Mouse (Mus musculus) midbrain, embryonic 14.5 days (tissue): ENCODE measurements around the gene Jsrp1. TPM values are rescaled to one million over a fixed set of nuclear protein-coding genes. Genes with fewer than 3 reads are reported as not detected.

Source experiments
- ATAC-seq: fragments of 200-750 bp; cut with Nextera tagmentation; 2 replicates; pipeline ENCODE4 v1.8.0; 2017; ENCODE audit warnings: moderate number of reproducible peaks, moderate library complexity; ENCODE audit not compliant: low FRiP score, low TSS enrichment
- DNase-seq: peaks from one replicate; pipeline ENCODE4 v3.0.0-alpha.2; 2015
- H3K27ac ChIP-seq: fragments of 300-500 bp; sonication (generic); replicated peaks from 2 replicates; pipeline ENCODE4 v1.5.1; 2014; ENCODE audit warnings: mild to moderate bottlenecking, low read depth, low read length, moderate library complexity
- H3K27me3 ChIP-seq: fragments of 300-500 bp; sonication (generic); 2 replicates; pipeline ENCODE4 v1.6.1; 2014; ENCODE audit warnings: low read length, control low read depth, mixed read lengths; ENCODE audit not compliant: control insufficient read depth, insufficient read depth
- H3K36me3 ChIP-seq: fragments of 300-500 bp; sonication (generic); 2 replicates; pipeline ENCODE4 v1.6.1; 2014; ENCODE audit warnings: low read length, control low read depth; ENCODE audit not compliant: control insufficient read depth, insufficient read depth
- H3K4me1 ChIP-seq: fragments of 300-500 bp; sonication (generic); 2 replicates; pipeline ENCODE4 v1.6.1; 2014; ENCODE audit warnings: mild to moderate bottlenecking, antibody characterized with exemption, low read length, control low read depth; ENCODE audit not compliant: control insufficient read depth, insufficient read depth
- H3K4me2 ChIP-seq: fragments of 300-500 bp; sonication (generic); 2 replicates; pipeline ENCODE4 v1.6.1; 2014; ENCODE audit warnings: mild to moderate bottlenecking, low read length, moderate library complexity
- H3K4me3 ChIP-seq: fragments of 300-500 bp; sonication (generic); replicated peaks from 2 replicates; pipeline ENCODE4 v1.5.1; 2014; ENCODE audit warnings: low read depth, low read length
- H3K9ac ChIP-seq: fragments of 300-500 bp; sonication (generic); replicated peaks from 2 replicates; pipeline ENCODE4 v1.6.1; 2014; ENCODE audit warnings: mild to moderate bottlenecking, low read length, moderate library complexity
- H3K9me3 ChIP-seq: fragments of 300-500 bp; sonication (generic); 2 replicates; pipeline ENCODE4 v1.6.1; 2016; ENCODE audit warnings: low read length, control low read depth, mixed read lengths; ENCODE audit not compliant: control insufficient read depth
- WGBS: fragments of 180-500 bp; shearing (Covaris S2); extraction: QIAGEN DNeasy Blood & Tissue Kit; methylation state at CpG from one replicate; pipeline ENCODE4 v1.1.7; 2014; 5-methylcytosine and 5-hydroxymethylcytosine counted together
- polyA plus RNA-seq: library from polyadenylated mRNA; unstranded; fragments of >200 nt; fragmentation: Nextera tagmentation; extraction: Ambion mirVana; gene quantifications from 2 replicates; pipeline ENCODE4 v1.2.1, GENCODE M21; 2014

Jsrp1 gene
- polyA plus RNA-seq, 1 experiment from 2014 or later, result 0.30 TPM

GRCm38 (mm10) chr10:80802996-80803395 is 10.3 kb downstream of the Jsrp1 start:
- H3K9me3 ChIP-seq, result no peaks in the 10 kb centered on the region
- peaks cover 54% of the 10 kb centered on the region for H3K36me3 ChIP-seq
- no peak overlapping the region for H3K4me2 ChIP-seq
- no peak for ATAC-seq
- no peak overlapping the region for H3K27ac ChIP-seq
- no peak overlapping the region for H3K9ac ChIP-seq
- 82% methylated on average over 3 of the region's 3 CpGs for WGBS
- no peak for DNase-seq
- H3K27me3 ChIP-seq, result no peaks in the 10 kb centered on the region
- H3K4me1 ChIP-seq, result peaks cover 26% of the 10 kb centered on the region
- H3K4me3 ChIP-seq, result no peak overlapping the region

DNA sequence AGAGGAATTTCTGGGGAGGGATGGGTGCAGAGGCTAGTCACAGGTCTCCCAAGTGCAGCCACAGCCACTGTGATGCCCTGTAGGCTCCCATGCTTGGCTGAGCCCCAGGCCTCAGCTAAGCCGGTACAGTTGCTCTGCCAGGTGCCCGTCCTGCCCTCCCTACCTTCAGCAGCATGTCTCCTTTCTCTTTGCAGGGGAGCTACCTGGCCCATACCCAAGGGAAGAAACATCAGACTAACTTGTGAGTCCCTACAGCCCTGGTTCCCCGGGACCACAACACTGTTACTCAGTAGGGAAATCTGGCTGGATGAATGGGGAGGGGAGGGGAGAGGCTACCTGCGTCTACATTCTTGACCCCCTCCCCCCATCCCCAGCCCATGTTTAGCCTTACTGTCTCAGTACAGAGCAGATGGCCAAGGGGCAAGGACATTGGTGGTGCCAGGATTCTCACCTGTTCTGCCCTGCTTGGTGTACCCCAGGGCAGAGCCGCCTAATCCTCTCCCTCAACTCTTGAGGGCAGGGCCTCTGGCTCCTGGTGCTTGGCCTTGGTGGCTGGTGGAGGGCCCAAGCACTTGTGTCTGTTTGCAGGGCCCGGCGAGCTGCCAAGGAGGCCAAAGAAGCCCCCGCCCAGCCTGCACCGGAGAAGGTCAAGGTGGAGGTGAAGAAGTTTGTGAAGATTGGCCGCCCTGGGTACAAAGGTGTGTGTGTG is 10.9 kb downstream of the Jsrp1 start:
- H3K36me3 ChIP-seq, result peaks cover 54% of the 10 kb centered on the region
- no peak overlapping the region for H3K4me3 ChIP-seq
- H3K4me1 ChIP-seq, result peaks cover 22% of the 10 kb centered on the region
- H3K4me2 ChIP-seq, result no peak overlapping the region
- DNase-seq (no peak), ATAC-seq (no peak)
- H3K27ac ChIP-seq, result no peak overlapping the region
- H3K9me3 ChIP-seq, result no peaks in the 10 kb centered on the region
- no peaks in the 10 kb centered on the region for H3K27me3 ChIP-seq
- H3K9ac ChIP-seq, result no peak overlapping the region
- 94% methylated on average over 10 of the region's 10 CpGs for WGBS

- DNase-seq (peak; percentile 13), ATAC-seq (no peak)
- Histone ChIP-seq H3K9ac (peak overlapping the region; percentile 91), H3K27me3 (no peaks in the 10 kb centered on the region), H3K27ac (peak overlapping the region; percentile 91), H3K36me3 (peaks cover 66% of the 10 kb centered on the region), H3K4me2 (peak overlapping the region; percentile 82), H3K9me3 (no peaks in the 10 kb centered on the region), H3K4me1 (peaks cover 22% of the 10 kb centered on the region), H3K4me3 (peak overlapping the region; percentile 88)
- 3% methylated on average over 18 of the region's 18 CpGs for WGBS
These were observed 14.2 kb downstream of the Jsrp1 start for GRCm38 (mm10) chr10:80799070-80799566.

GRCm38 (mm10) chr10:80798150-80799006 is 14.9 kb downstream of the Jsrp1 start, which contains the start of the genes Sf3a2 and Plekhj1:
Sf3a2 (plus strand) TSS chr10:80798198.
Plekhj1 (minus strand) TSS chr10:80798626.
- ATAC-seq (peak; percentile 89), DNase-seq (peak; percentile 98)
- H3K4me1 ChIP-seq, result peaks cover 22% of the 10 kb centered on the region
- H3K27me3 ChIP-seq, result no peaks in the 10 kb centered on the region
- H3K9me3 ChIP-seq, result no peaks in the 10 kb centered on the region
- 0% methylated on average over 104 of the region's 104 CpGs for WGBS
- H3K36me3 ChIP-seq, result peaks cover 65% of the 10 kb centered on the region
- H3K4me3 ChIP-seq, result peak within 1 kb of the TSS; percentile 88
- H3K4me2 ChIP-seq, result peak within 1 kb of the TSS; percentile 82
- H3K9ac ChIP-seq, result peak within 1 kb of the TSS; percentile 91
- H3K27ac ChIP-seq, result peak within 1 kb of the TSS; percentile 91

DNA sequence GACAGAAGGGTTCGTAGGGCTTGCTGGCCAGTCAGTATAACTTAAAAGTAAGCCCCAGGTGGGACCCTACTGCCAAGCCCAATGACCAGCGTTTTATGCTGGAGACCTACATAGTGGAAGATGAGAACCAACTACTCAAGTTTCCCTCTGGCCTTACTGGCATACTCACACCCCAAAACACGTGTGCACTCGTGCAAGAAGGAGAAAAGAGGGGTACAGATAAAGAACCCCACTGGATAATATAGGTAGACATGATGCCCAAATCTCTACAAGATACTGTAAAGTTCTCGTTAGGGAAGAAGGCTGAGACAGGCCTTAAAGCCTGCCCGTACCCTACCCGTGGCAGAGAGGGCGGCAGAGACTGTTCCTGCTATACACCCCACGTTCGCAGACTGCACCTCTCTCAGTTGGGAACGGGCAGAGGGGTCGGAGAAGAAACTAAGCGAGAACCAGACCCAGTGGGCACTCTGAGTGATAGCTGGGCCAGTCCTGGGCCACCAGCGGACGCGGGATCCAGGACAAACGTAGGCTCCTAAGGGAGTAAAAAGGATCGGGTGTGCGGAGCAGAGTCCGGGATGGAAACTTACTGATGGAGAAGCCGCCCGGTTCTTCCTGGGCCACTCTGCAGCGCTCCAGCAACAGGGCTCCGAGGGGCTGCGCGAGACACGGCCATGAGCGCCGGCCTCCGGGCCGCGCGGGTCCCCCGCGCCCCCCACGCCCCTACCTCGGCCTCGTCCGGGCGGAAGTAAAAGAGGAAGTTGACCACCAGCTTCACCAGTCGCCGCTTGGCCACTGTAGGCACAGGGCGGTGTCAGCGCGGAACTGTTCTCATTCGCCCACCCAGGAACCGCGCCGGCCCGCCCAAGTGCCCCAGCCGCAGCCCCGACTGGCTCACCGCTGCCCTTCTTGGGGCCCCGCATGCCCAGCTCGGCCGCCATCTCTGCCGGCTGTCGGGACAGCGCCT is 15.8 kb downstream of the Jsrp1 start:
- Histone ChIP-seq H3K4me1 (peaks cover 22% of the 10 kb centered on the region), H3K27me3 (no peaks in the 10 kb centered on the region), H3K4me3 (peak overlapping the region; percentile 88), H3K27ac (peak overlapping the region; percentile 91), H3K9ac (peak overlapping the region; percentile 91), H3K9me3 (no peaks in the 10 kb centered on the region), H3K4me2 (peak overlapping the region; percentile 82), H3K36me3 (peaks cover 65% of the 10 kb centered on the region)
- DNase-seq (no peak), ATAC-seq (peak; percentile 71)
- 3% methylated on average over 58 of the region's 59 CpGs for WGBS

DNA sequence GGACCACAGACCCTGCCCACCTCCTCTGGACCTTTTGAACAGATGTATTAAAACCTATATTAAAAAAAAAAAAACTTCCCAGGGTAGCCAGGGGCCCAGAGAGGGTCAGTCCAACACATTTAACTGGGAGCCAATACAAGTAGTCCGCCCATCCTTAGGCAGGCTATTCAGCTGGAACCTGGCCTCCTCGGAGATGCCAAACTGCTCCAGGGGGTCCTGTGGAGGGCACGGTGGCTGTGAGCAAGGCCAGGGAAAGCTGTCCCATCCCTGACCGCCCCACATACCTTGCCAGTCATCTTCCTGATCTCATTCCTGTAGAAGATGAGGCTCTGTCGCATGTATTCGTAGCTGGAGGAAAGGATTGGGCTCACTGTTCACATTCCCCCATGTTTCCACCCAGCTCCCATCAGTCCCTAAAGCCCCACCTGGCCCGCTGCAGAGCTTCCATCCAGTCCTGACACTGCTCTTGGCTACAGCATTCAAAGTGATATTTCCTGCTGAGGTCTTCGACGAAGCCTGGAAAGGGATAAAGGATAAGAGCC is 16.9 kb downstream of the Jsrp1 start:
- DNase-seq, result no peak
- 83% methylated on average over 9 of the region's 9 CpGs for WGBS
- peak overlapping the region; percentile 82 for H3K4me2 ChIP-seq
- no peak overlapping the region for H3K27ac ChIP-seq
- peaks cover 65% of the 10 kb centered on the region for H3K36me3 ChIP-seq
- H3K9ac ChIP-seq, result peak overlapping the region; percentile 91
- H3K4me3 ChIP-seq, result peak overlapping the region; percentile 5
- H3K27me3 ChIP-seq, result no peaks in the 10 kb centered on the region
- peaks cover 22% of the 10 kb centered on the region for H3K4me1 ChIP-seq
- H3K9me3 ChIP-seq, result no peaks in the 10 kb centered on the region
- ATAC-seq, result no peak

- no peak overlapping the region for H3K4me3 ChIP-seq
- H3K36me3 ChIP-seq, result peaks cover 70% of the 10 kb centered on the region
- WGBS, result 89% methylated on average over 8 of the region's 8 CpGs
- H3K4me2 ChIP-seq, result no peak overlapping the region
- peaks cover 17% of the 10 kb centered on the region for H3K4me1 ChIP-seq
- no peaks in the 10 kb centered on the region for H3K9me3 ChIP-seq
- H3K27me3 ChIP-seq, result no peaks in the 10 kb centered on the region
- DNase-seq (no peak), ATAC-seq (no peak)
- no peak overlapping the region for H3K9ac ChIP-seq
- H3K27ac ChIP-seq, result no peak overlapping the region
These were observed 18.5 kb downstream of the Jsrp1 start for GRCm38 (mm10) chr10:80794750-80795149.

- no peaks in the 10 kb centered on the region for H3K27me3 ChIP-seq
- peaks cover 11% of the 10 kb centered on the region for H3K4me1 ChIP-seq
- H3K9me3 ChIP-seq, result no peaks in the 10 kb centered on the region
- H3K4me2 ChIP-seq, result no peak overlapping the region
- ATAC-seq, result no peak
- peaks cover 79% of the 10 kb centered on the region for H3K36me3 ChIP-seq
- H3K4me3 ChIP-seq, result no peak overlapping the region
- DNase-seq, result no peak
- H3K9ac ChIP-seq, result no peak overlapping the region
- H3K27ac ChIP-seq, result no peak overlapping the region
- 91% methylated on average over 4 of the region's 4 CpGs for WGBS
These were observed 19.5 kb downstream of the Jsrp1 start for GRCm38 (mm10) chr10:80793803-80794202.
